In the genomic region with DNA sequence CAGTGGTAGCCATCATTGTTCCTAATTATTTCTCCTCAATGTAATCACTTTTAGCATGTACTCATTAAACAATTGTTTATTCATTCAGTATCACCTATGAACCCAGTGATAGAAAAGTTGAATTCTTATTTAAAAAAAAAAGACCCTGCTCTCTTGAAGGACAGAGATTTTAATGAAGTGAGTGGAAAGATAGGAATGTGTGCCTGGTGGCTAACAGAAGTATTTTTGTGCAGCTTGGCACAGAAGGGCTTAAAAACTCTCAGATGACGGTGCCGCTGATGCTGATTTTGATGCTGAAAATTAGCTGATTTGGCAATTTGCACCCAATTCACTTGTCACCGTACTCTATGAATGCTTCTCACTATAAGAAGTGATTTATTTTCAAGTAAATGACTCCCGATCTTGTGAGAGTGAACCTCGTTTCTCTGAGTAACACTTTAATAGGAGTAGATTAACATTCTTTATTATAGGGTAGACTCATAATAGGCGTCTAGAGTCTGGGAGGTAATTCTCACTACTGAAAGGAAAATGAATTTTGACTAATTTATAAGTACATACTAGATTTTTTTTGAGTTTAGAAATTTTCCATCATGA, we compare ENCODE assay signal across 25 mouse cellular contexts. TPM values are rescaled to one million over a fixed set of nuclear protein-coding genes. Genes with fewer than 3 reads are reported as not detected.
DNase-seq lines count a peak whose midpoint lies in the region; ATAC-seq and TF ChIP-seq lines count a peak whose summit lies in the region.
"Had no signal": no experiment of that assay in that cellular context is flagged by ENCODE, and none has a peak within 500 bp of the region (broad histone marks: within the 10 kb centered on the region; RNA-seq: fewer than 3 reads in every experiment).

No protein-coding gene starts in this region.

- no peak for DNase-seq in heart, embryonic 10.5 days (ENCODE audit: low spot score)
- DNase-seq in heart, postnatal 36 days: no peak
- no peak for DNase-seq in heart, postnatal 4 days
- peak; percentile 79 for DNase-seq in Muller cell, postnatal 12 days (ENCODE audit: inconsistent ontology term)
- no peak for DNase-seq in hindbrain, postnatal 0 days (ENCODE audit: low spot score)
- DNase-seq: adrenal gland, adult 8-10 months; cerebellum, adult 11 months; cerebellum, adult 9-11 months; embryo, embryonic 11 days; kidney, postnatal 14 days; lung, embryonic 14.5 days; lung, postnatal 14 days; spleen, adult 18-20 months; thymus, adult 18-20 months; thymus, postnatal 25 days had no signal

- intact Hi-C loops in heart, postnatal 36 days (cut with DNase I): no loop called here

- TF ChIP-seq CTCF in hindbrain, postnatal 0 days (IDR thresholded peaks at IDR 0.05; ENCODE audit: low read depth): no peak

- no peaks in the 10 kb centered on the region for H3K36me3 ChIP-seq in heart, embryonic 10.5 days
- no peaks in the 10 kb centered on the region; the same call in 1 of the 2 replicates for H3K36me3 ChIP-seq in heart, embryonic 16.5 days (ENCODE audit: control insufficient read depth, insufficient read depth)
- H3K36me3 ChIP-seq in forebrain, embryonic 16.5 days (ENCODE audit: control insufficient read depth, insufficient read depth): no peaks in the 10 kb centered on the region
- H3K36me3 ChIP-seq in hindbrain, postnatal 0 days (ENCODE audit: insufficient read depth, low read length): no peaks in the 10 kb centered on the region
- H3K36me3 ChIP-seq: embryonic facial prominence, embryonic 12.5 days; limb, embryonic 12.5 days; liver, embryonic 15.5 days had no signal

- no peak overlapping the region for H3K4me3 ChIP-seq in heart, embryonic 10.5 days
- no peak overlapping the region for H3K4me3 ChIP-seq in heart, embryonic 16.5 days (ENCODE audit: low read length)
- H3K4me3 ChIP-seq in forebrain, embryonic 16.5 days (replicated peaks; ENCODE audit: low read length): no peak overlapping the region
- no peak overlapping the region for H3K4me3 ChIP-seq in hindbrain, postnatal 0 days (ENCODE audit: low read length)
- H3K4me3 ChIP-seq: embryonic facial prominence, embryonic 12.5 days; left cerebral cortex, adult 2 months; limb, embryonic 12.5 days; liver, embryonic 15.5 days had no signal

- ATAC-seq in heart, embryonic 16.5 days (replicated peaks; ENCODE audit: extremely low read depth, insufficient read depth, low FRiP score): no peak
- ATAC-seq in forebrain, embryonic 16.5 days: peak; percentile 62
- ATAC-seq in hindbrain, postnatal 0 days: no peak
- ATAC-seq: inflammation-experienced regulatory T-cells, adult 6 months; midbrain, embryonic 16.5 days had no signal

- H3K4me2 ChIP-seq in heart, embryonic 16.5 days (ENCODE audit: low read depth, low read length): 0 out of 2 replicates have a peak overlapping the region, but pooled peaks have one; percentile 24
- no peak overlapping the region for H3K4me2 ChIP-seq in forebrain, embryonic 16.5 days (ENCODE audit: low read length)
- H3K4me2 ChIP-seq in hindbrain, postnatal 0 days (ENCODE audit: low read depth, low read length): no peak overlapping the region
- H3K4me2 ChIP-seq: embryonic facial prominence, embryonic 12.5 days; hindbrain, embryonic 14.5 days; limb, embryonic 12.5 days; liver, embryonic 15.5 days; lung, embryonic 14.5 days had no signal

- H3K9ac ChIP-seq in heart, embryonic 16.5 days (ENCODE audit: low read length): 0 out of 2 replicates have a peak overlapping the region, but pooled peaks have one; percentile 30
- H3K9ac ChIP-seq in forebrain, embryonic 16.5 days (replicated peaks; ENCODE audit: low read depth, low read length): no peak overlapping the region
- H3K9ac ChIP-seq in hindbrain, postnatal 0 days (replicated peaks; ENCODE audit: low read length): no peak overlapping the region
- H3K9ac ChIP-seq: embryonic facial prominence, embryonic 12.5 days; hindbrain, embryonic 14.5 days; limb, embryonic 12.5 days; liver, embryonic 15.5 days; lung, embryonic 14.5 days had no signal

- H3K9me3 ChIP-seq in heart, embryonic 10.5 days: no peaks in the 10 kb centered on the region
- no peaks in the 10 kb centered on the region for H3K9me3 ChIP-seq in heart, embryonic 16.5 days (replicated peaks; ENCODE audit: control insufficient read depth, low read length)
- H3K9me3 ChIP-seq in forebrain, embryonic 16.5 days (ENCODE audit: control insufficient read depth, low read length): no peaks in the 10 kb centered on the region
- no peaks in the 10 kb centered on the region for H3K9me3 ChIP-seq in hindbrain, postnatal 0 days (ENCODE audit: low read length)
- H3K9me3 ChIP-seq: embryonic facial prominence, embryonic 12.5 days; limb, embryonic 12.5 days; liver, embryonic 15.5 days had no signal

- peaks cover 39% of the 10 kb centered on the region for H3K4me1 ChIP-seq in heart, embryonic 10.5 days
- H3K4me1 ChIP-seq in heart, embryonic 16.5 days (ENCODE audit: control insufficient read depth, insufficient read depth, low read length): peaks cover 40% of the 10 kb centered on the region
- peaks cover 6% of the 10 kb centered on the region for H3K4me1 ChIP-seq in forebrain, embryonic 16.5 days (replicated peaks; ENCODE audit: control insufficient read depth, insufficient read depth, low read length)
- H3K4me1 ChIP-seq in hindbrain, postnatal 0 days (ENCODE audit: insufficient read depth, low read length): no peaks in the 10 kb centered on the region
- H3K4me1 ChIP-seq: embryonic facial prominence, embryonic 12.5 days had no signal

- 70% methylated on average over 6 of the region's 6 CpGs for WGBS in heart, embryonic 10.5 days
- 57% methylated on average over 6 of the region's 6 CpGs for WGBS in heart, embryonic 16.5 days
- WGBS in forebrain, embryonic 16.5 days: 20% methylated on average over 6 of the region's 6 CpGs
- WGBS in hindbrain, postnatal 0 days: 64% methylated on average over 6 of the region's 6 CpGs

- peak overlapping the region; percentile 29; the same call in 1 of the 2 replicates for H3K27ac ChIP-seq in heart, embryonic 10.5 days
- H3K27ac ChIP-seq in heart, embryonic 16.5 days (ENCODE audit: low read length): peak overlapping the region; percentile 67
- H3K27ac ChIP-seq in forebrain, embryonic 16.5 days (ENCODE audit: low read length): no peak overlapping the region
- H3K27ac ChIP-seq in hindbrain, postnatal 0 days: no peak overlapping the region
- H3K27ac ChIP-seq: embryonic facial prominence, embryonic 12.5 days; hindbrain, embryonic 14.5 days; left cerebral cortex, adult 2 months; limb, embryonic 12.5 days; liver, embryonic 15.5 days had no signal

- H3K27me3 ChIP-seq in heart, embryonic 10.5 days (ENCODE audit: insufficient read depth, poor library complexity, severe bottlenecking): no peaks in the 10 kb centered on the region
- no peaks in the 10 kb centered on the region for H3K27me3 ChIP-seq in heart, embryonic 16.5 days (ENCODE audit: control insufficient read depth, insufficient read depth, low read length)
- no peaks in the 10 kb centered on the region for H3K27me3 ChIP-seq in forebrain, embryonic 16.5 days (replicated peaks; ENCODE audit: control insufficient read depth, insufficient read depth, low read length)
- no peaks in the 10 kb centered on the region for H3K27me3 ChIP-seq in hindbrain, postnatal 0 days (ENCODE audit: insufficient read depth, low read length)
- H3K27me3 ChIP-seq: CH12.LX; embryonic facial prominence, embryonic 12.5 days; limb, embryonic 12.5 days; liver, embryonic 15.5 days had no signal

RNA-seq across cellular contexts. Expression of a gene that starts 20.0 kb away (rescaled TPM):
- 21.2 and 39.8 TPM in 2 replicates for polyA plus RNA-seq in heart, embryonic 10.5 days (2016; fragmentation: Nextera tagmentation; extraction: Ambion mirVana)
- total RNA-seq in heart, postnatal 36 days (2021): 100 to 1,000 TPM in 1 of 2 experiments, 10 to 100 TPM in 1; 96.2 to 152 TPM
- 74.5 and 78.1 TPM in 2 replicates for polyA plus RNA-seq in heart, embryonic 16.5 days (2015; fragmentation: Nextera tagmentation; extraction: Ambion mirVana)
- 100 to 1,000 TPM; 132 to 141 TPM for total RNA-seq in heart, postnatal 4 days (2021)
- polyA plus RNA-seq in forebrain, embryonic 16.5 days (2015; fragmentation: Nextera tagmentation; extraction: Ambion mirVana): 7.7 and 9.1 TPM in 2 replicates
- total RNA-seq in hindbrain, postnatal 0 days (2014; rRNA removed): 14.5 and 16.3 TPM in 2 replicates
- 20.3 and 22.6 TPM in 2 replicates for polyA plus RNA-seq in hindbrain, postnatal 0 days (2015; fragmentation: Nextera tagmentation; extraction: Ambion mirVana)
- total RNA-seq: CH12.LX had no signal

Comparison
In these comparisons a context has a peak if more than half of its experiments do, and no peak if none do; other contexts are left out.
1. H3K27ac ChIP-seq: peak in heart, embryonic 10.5 days (single experiment) and heart, embryonic 16.5 days (single experiment); none in forebrain, embryonic 16.5 days (single experiment) and hindbrain, postnatal 0 days (single experiment).